Mouse (Mus musculus) liver, embryonic 14.5 days (tissue): ENCODE results near the gene Cul7. TPM values are rescaled to one million over a fixed set of nuclear protein-coding genes. Genes with fewer than 3 reads are reported as not detected.
A peak's percentile ranks its signal among the peaks of the same experiment; 100 is the strongest.

Experiments used
- ATAC-seq: fragments of 200-750 bp; cut with Nextera tagmentation; 2 replicates; pipeline ENCODE4 v1.8.0; 2017; ENCODE audit warnings: moderate number of reproducible peaks, mild to moderate bottlenecking, moderate library complexity; ENCODE audit not compliant: insufficient read depth
- DNase-seq, 3 experiments: peaks; one replicate each; pipeline ENCODE4 v3.0.0-alpha.2; 2012 to 2013; ENCODE audit warnings: low read depth in 3 of 3, low spot score in 3 of 3
- H3K27ac ChIP-seq: fragments of 300-500 bp; sonication (generic); 2 replicates; pipeline ENCODE4 v1.5.1; 2014; ENCODE audit warnings: moderate library complexity, mild to moderate bottlenecking, control low read depth, inconsistent platforms
- H3K27me3 ChIP-seq: fragments of 300-500 bp; sonication (generic); 2 replicates; pipeline ENCODE4 v1.6.1; 2014; ENCODE audit warnings: mild to moderate bottlenecking, low read length, moderate library complexity; ENCODE audit not compliant: control insufficient read depth, insufficient read depth
- H3K36me3 ChIP-seq: fragments of 300-500 bp; sonication (generic); replicated peaks from 2 replicates; pipeline ENCODE4 v1.6.1; 2014; ENCODE audit warnings: low read depth; ENCODE audit not compliant: control insufficient read depth, insufficient read depth
- H3K4me1 ChIP-seq, 2 experiments: fragments of 200-500 bp in 1 of 2; fragments of 300-500 bp in 1 of 2; sonication (generic) in 1 of 2; replicated peaks; 2 replicates each; pipeline ENCODE4 v1.6.1; 2012 to 2014; ENCODE audit warnings: antibody characterized with exemption in 1 of 2, inconsistent platforms in 1 of 2, low read length in 1 of 2; ENCODE audit not compliant: control insufficient read depth in 2 of 2, insufficient read depth in 2 of 2
- H3K4me2 ChIP-seq: fragments of 300-500 bp; sonication (generic); 2 replicates; pipeline ENCODE4 v1.6.1; 2014; ENCODE audit warnings: low read depth, mild to moderate bottlenecking, control low read depth, moderate library complexity
- H3K4me3 ChIP-seq, 2 experiments: fragments of 200-500 bp in 1 of 2; fragments of 300-500 bp in 1 of 2; sonication (generic) in 1 of 2; 2 replicates each; pipeline ENCODE4 v1.5.1; 2012 to 2014; ENCODE audit warnings: low read depth in 2 of 2, low read length in 2 of 2, mild to moderate bottlenecking in 2 of 2, control low read depth in 1 of 2, inconsistent platforms in 1 of 2, moderate library complexity in 1 of 2; ENCODE audit not compliant: insufficient read depth in 1 of 2
- H3K9ac ChIP-seq: fragments of 300-500 bp; sonication (generic); replicated peaks from 2 replicates; pipeline ENCODE4 v1.6.1; 2014; ENCODE audit warnings: mild to moderate bottlenecking, control low read depth, moderate library complexity
- H3K9me3 ChIP-seq: fragments of 300-500 bp; sonication (generic); 2 replicates; pipeline ENCODE4 v1.6.1; 2016; ENCODE audit warnings: low read length, mixed read lengths; ENCODE audit not compliant: control insufficient read depth
- CTCF ChIP-seq: IDR thresholded peaks from 2 replicates; pipeline ENCODE4 v1.5.1; 2016; ENCODE audit warnings: antibody characterized with exemption, low read depth, control low read depth
- EP300 ChIP-seq: IDR thresholded peaks from 2 replicates; pipeline ENCODE4 v1.6.1; 2016; ENCODE audit warnings: antibody characterized with exemption, low read depth
- WGBS: fragments of 180-500 bp; shearing (Covaris S2); extraction: QIAGEN DNeasy Blood & Tissue Kit; methylation state at CpG from one replicate; pipeline ENCODE4 v1.1.7; 2014; ENCODE audit not compliant: insufficient replicate concordance; 5-methylcytosine and 5-hydroxymethylcytosine counted together
- polyA plus RNA-seq, 2 experiments: library from polyadenylated mRNA; depleted of rRNA in 1 of 2; stranded (reverse) in 1 of 2; unstranded in 1 of 2; fragments of >200 nt; fragmentation: Nextera tagmentation in 1 of 2; extraction: Ambion mirVana in 1 of 2; gene quantifications; 2 replicates each; pipeline versions ENCODE4 v1.2.1 to v1.2.3; 2012 to 2014

The Cul7 gene
- polyA plus RNA-seq, 2 experiments = 8.3 to 14.9 TPM

DNA sequence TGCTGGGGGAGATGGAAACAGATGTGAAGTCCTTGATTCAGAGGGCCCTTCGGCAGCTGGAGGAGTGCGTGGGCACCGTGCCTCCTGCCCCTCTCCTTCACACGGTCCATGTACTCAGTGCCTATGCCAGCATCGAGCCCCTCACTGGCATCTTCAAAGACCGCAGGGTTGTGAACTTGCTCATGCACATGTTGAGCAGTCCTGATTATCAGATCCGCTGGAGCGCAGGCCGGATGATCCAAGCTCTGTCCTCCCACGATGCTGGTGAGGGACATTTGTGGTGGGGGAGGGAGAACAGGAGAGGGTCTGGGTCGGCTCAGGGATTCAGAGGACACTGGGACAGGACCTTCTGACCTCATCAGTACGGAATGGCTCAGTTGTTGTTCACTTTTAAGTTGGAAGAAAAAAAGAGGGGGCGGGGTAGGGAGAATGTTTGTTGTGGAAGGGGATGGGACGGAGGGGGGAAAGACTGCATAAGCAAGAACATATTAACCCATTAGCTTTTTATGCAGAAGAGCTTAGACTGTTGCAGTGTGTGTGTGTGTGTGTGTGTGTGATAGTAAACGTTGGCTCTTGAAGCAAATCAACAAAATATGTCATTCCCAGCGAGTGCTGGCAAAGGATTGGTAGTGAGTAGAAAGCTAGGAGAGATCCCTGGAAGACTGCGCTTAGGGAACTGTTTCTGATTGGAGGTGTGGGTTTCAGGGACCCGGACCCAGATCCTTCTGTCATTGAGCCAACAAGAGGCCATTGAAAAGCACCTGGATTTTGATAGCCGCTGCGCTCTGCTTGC, 1.8 kb downstream of the Cul7 start:
- WGBS = 74% methylated on average over 20 of the region's 20 CpGs
- H3K4me3 ChIP-seq = no peak overlapping the region

DNA sequence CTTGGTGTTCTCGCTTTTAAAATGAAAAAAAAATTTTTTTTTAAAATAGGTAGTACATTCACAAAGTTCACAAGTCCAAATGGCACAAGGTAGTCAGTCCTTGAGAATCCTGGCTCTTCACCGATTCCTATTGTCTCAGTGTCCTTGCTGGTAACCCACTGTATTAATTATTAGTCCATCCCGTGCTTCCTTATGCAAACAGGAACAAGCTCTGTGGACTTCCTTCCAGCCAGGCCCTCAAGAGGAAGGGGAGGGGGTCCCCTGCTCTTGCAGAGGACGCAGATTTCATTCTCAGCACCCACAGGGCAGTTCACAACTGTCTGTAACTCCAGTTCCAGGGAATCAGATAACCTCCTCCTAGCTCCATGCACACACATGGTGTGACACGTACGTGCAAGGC, 5.9 kb downstream of the Cul7 start:
- Histone ChIP-seq H3K4me2 (no peak overlapping the region), H3K4me3 (no peak overlapping the region), H3K9me3 (no peaks in the 10 kb centered on the region), H3K27ac (no peak overlapping the region), H3K36me3 (no peaks in the 10 kb centered on the region; the same call in 1 of the 2 replicates), H3K9ac (no peak overlapping the region), H3K4me1 (peaks cover 7 to 9% of the 10 kb centered on the region in 2 experiments), H3K27me3 (no peaks in the 10 kb centered on the region)
- TF ChIP-seq CTCF (no peak), EP300 (no peak)
- ATAC-seq = no peak
- DNase-seq = no peak
- WGBS = 69% methylated on average over 6 of the region's 6 CpGs

More for the DNA sequence above, 1.8 kb downstream of the Cul7 start:
- no peak for ATAC-seq
- Histone ChIP-seq H3K27ac (no peak overlapping the region), H3K4me2 (peak overlapping the region; percentile 90), H3K27me3 (no peaks in the 10 kb centered on the region), H3K4me1 (peaks cover 13 to 22% of the 10 kb centered on the region in 2 experiments), H3K36me3 (no peaks in the 10 kb centered on the region; the same call in none of the 2 replicates), H3K9ac (no peak overlapping the region), H3K9me3 (no peaks in the 10 kb centered on the region)
- no peak for DNase-seq
- TF ChIP-seq CTCF (no peak), EP300 (no peak)

- no peak overlapping the region for H3K27ac ChIP-seq
- no peaks in the 10 kb centered on the region for H3K9me3 ChIP-seq
- ATAC-seq (no peak), DNase-seq (no peak)
- no peak overlapping the region for H3K9ac ChIP-seq
- TF ChIP-seq EP300 = no peak
- TF ChIP-seq CTCF = no peak
- H3K4me1 ChIP-seq = no peaks in the 10 kb centered on the region
- 85% methylated on average over 9 of the region's 9 CpGs for WGBS
- H3K4me3 ChIP-seq = no peak overlapping the region
- H3K36me3 ChIP-seq = peaks cover 2% of the 10 kb centered on the region
- no peaks in the 10 kb centered on the region for H3K27me3 ChIP-seq
- no peak overlapping the region for H3K4me2 ChIP-seq
These were observed 11.2 kb downstream of the Cul7 start for GRCm38 (mm10) chr17:46661351-46661750.

DNA sequence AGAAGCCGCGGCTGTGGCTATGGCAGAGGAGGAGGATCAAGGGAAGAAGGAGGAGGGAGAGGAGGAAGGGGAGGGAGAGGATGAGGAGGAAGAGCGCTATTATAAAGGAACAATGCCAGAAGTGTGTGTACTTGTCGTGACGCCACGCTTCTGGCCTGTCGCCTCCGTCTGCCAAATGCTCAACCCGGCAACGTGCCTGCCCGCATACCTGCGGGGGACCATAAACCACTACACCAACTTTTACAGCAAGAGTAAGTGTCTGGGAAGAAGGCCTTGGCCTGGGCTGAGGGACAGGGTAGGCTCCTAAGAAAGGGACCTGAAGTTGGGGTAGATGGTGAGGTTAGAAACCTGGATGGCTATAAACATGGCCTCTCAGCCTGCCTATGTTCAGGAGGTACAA, 11.8 kb downstream of the Cul7 start:
- Histone ChIP-seq H3K9me3 (no peaks in the 10 kb centered on the region), H3K36me3 (peaks cover 2% of the 10 kb centered on the region), H3K9ac (no peak overlapping the region), H3K27me3 (no peaks in the 10 kb centered on the region), H3K4me2 (no peak overlapping the region), H3K27ac (no peak overlapping the region), H3K4me1 (no peaks in the 10 kb centered on the region), H3K4me3 (no peak overlapping the region)
- no peak for DNase-seq
- WGBS = 82% methylated on average over 12 of the region's 12 CpGs
- no peak for ATAC-seq
- no peak for TF ChIP-seq EP300
- no peak for TF ChIP-seq CTCF

- no peak overlapping the region for H3K4me2 ChIP-seq
- peaks cover 2% of the 10 kb centered on the region for H3K36me3 ChIP-seq
- no peak overlapping the region for H3K4me3 ChIP-seq
- TF ChIP-seq CTCF (no peak), EP300 (no peak)
- no peaks in the 10 kb centered on the region for H3K9me3 ChIP-seq
- no peak overlapping the region for H3K27ac ChIP-seq
- no peak for DNase-seq
- no peaks in the 10 kb centered on the region for H3K27me3 ChIP-seq
- ATAC-seq = no peak
- WGBS = 76% methylated on average over 5 of the region's 5 CpGs
- H3K9ac ChIP-seq = no peak overlapping the region
- no peaks in the 10 kb centered on the region for H3K4me1 ChIP-seq
These were observed 12.6 kb downstream of the Cul7 start for GRCm38 (mm10) chr17:46662730-46663129.
